Mouse (Mus musculus) lung, postnatal 36 days (tissue): ENCODE measurements around the gene Esp16.
"Not testable (repeated sequence)": the region's sequence is repeated elsewhere in the genome, so short reads cannot be mapped to it uniquely, and the experiment has no call there.

Experiments used
- DNase-seq: peaks from one replicate; pipeline ENCODE4 v3.0.0; 2022; ENCODE audit warnings: mixed read lengths

Gene Esp16

DNA sequence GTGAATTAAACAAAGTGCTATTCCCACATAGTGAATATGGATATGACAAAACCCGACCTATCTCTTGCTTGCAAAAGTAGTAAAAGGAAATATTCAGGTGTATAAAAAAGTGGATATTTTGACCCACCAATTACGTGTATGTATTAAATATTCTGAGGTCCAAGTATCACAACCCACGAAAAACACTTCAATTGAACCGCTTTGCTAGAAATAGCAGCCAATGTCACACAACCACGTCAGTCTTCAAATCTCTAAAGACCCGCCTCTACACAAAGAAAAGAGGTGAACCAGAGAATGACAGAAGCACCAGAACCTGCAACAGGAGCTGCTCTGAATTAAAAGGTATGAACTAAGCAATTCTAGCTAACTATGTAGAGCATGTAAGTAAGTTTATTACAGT, at the start of gene Esp16:
TSS of gene Esp16 (plus strand) at position 301 of the 400 bp plus-strand sequence.
- DNase-seq = not testable (repeated sequence)

DNA sequence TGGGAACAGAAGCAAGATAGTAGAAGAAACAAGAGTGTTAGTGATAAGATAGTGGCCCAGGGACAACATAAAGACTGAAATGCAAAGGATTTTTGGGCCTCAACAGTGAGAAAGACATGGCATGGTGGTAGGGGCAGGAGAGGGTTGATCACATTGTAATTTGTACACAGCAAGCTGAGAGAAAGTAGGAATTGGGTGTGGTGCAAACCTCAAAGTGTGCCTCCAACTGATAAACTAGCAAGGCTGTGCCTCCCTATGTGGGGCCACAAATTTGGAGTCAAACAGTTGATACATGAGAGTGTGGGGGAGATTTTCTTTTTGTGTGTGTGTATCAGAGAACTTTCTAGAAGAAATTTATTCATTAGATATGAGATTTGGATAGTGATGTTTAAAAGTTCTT, 37.9 kb upstream of the Esp16 start:
- not testable (repeated sequence) for DNase-seq
